Mouse (Mus musculus) liver, adult 2 months (tissue): ENCODE measurements around the gene Taar8c.

Experiments
- CTCF ChIP-seq: fragments of 200-500 bp; IDR thresholded peaks from 2 replicates; pipeline ENCODE4 v1.5.1; 2011; ENCODE audit warnings: low read depth, low read length, control low read depth
- POLR2A ChIP-seq: fragments of 200-500 bp; IDR thresholded peaks from 2 replicates; pipeline ENCODE4 v1.6.1; 2011; ENCODE audit warnings: low read length, control low read depth; ENCODE audit not compliant: insufficient read depth; ENCODE audit errors: extremely low read depth

DNA sequence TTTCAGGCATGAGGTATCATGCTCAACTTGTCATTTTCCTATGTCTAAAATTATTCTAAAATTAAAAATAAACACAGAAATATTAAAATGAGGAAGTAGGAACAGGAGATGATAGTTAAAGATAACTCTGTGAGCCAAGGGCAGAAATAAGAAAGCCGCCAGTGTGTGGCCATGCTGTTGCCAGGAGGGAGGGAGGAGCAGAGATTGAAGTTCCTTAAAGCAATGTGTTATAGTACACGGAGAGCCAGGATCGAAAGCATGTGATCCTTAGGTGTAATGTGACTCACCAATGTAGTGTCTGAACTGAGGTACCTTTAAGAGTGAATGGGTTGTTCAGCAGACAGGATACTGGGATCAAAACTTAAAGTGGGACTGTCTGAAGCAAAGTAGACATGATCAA, 41.0 kb upstream of the Taar8c start:
- TF ChIP-seq POLR2A (no peak), CTCF (no peak)
